Mouse (Mus musculus) E14TG2a.4 (cell line): ENCODE results near the gene Tmem95.

Experiments used
- H3K27me3 ChIP-seq: 2 replicates; pipeline ENCODE4 v1.6.1; 2014; ENCODE audit warnings: low read length, control low read depth; ENCODE audit not compliant: insufficient read depth
- H3K36me3 ChIP-seq: 2 replicates; pipeline ENCODE4 v1.6.1; 2014; ENCODE audit warnings: low read length, control low read depth; ENCODE audit not compliant: insufficient read depth
- H3K4me1 ChIP-seq: replicated peaks from 2 replicates; pipeline ENCODE4 v1.6.1; 2014; ENCODE audit warnings: low read depth, low read length, control low read depth
- H3K4me3 ChIP-seq: replicated peaks from 2 replicates; pipeline ENCODE4 v1.5.1; 2014; ENCODE audit warnings: mild to moderate bottlenecking, low read length
- H3K9me3 ChIP-seq: 2 replicates; pipeline ENCODE4 v1.6.1; 2014; ENCODE audit warnings: low read length, control low read depth
- CTCF ChIP-seq: conservative IDR thresholded peaks from 2 replicates; pipeline ENCODE4 v1.5.1; 2014; ENCODE audit warnings: low read length
- NANOG ChIP-seq: IDR thresholded peaks from 2 replicates; pipeline ENCODE4 v1.6.1; 2014; ENCODE audit warnings: borderline replicate concordance, low read length, mixed read lengths
- POU5F1 ChIP-seq: IDR thresholded peaks from 2 replicates; pipeline ENCODE4 v1.6.1; 2014; ENCODE audit warnings: low read length, borderline replicate concordance

The Tmem95 gene

GRCm38 (mm10) chr11:69884240-69884639 lies 6.4 kb upstream of the Tmem95 start:
- Histone ChIP-seq H3K4me1 (peaks cover 51% of the 10 kb centered on the region), H3K4me3 (no peak overlapping the region), H3K27me3 (peaks cover 33% of the 10 kb centered on the region), H3K9me3 (no peaks in the 10 kb centered on the region), H3K36me3 (peaks cover 32% of the 10 kb centered on the region)
- no peak for TF ChIP-seq NANOG
- no peak for TF ChIP-seq CTCF
- no peak for TF ChIP-seq POU5F1

- peaks cover 39% of the 10 kb centered on the region for H3K27me3 ChIP-seq
- no peak overlapping the region for H3K4me3 ChIP-seq
- TF ChIP-seq NANOG (no peak), CTCF (no peak), POU5F1 (no peak)
- H3K36me3 ChIP-seq, result peaks cover 29% of the 10 kb centered on the region
- peaks cover 57% of the 10 kb centered on the region for H3K4me1 ChIP-seq
- no peaks in the 10 kb centered on the region for H3K9me3 ChIP-seq
These were observed 5.8 kb upstream of the Tmem95 start for GRCm38 (mm10) chr11:69883527-69884151.

DNA sequence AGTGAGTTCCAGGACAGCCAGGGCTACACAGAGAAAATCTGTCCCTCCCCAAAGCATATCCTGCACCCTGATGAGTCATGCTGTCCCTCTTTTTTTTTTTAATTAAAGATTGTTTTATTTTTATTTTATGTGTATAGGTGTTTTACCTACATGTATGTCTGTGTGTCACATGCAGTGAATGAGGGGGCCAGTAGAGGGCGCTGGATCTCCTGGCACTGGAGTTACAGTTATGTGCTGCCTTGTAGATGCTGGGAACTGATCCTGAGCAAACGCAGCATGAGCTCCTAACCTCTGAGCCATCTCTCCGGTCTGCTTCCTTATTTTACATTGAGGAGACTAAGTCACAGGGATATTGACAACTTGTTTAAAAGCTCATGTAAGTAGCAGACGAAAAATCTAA lies 5.2 kb upstream of the Tmem95 start:
- peaks cover 40% of the 10 kb centered on the region for H3K27me3 ChIP-seq
- peaks cover 62% of the 10 kb centered on the region for H3K4me1 ChIP-seq
- no peaks in the 10 kb centered on the region for H3K9me3 ChIP-seq
- peaks cover 27% of the 10 kb centered on the region for H3K36me3 ChIP-seq
- no peak overlapping the region for H3K4me3 ChIP-seq
- TF ChIP-seq CTCF (peak; percentile 84), POU5F1 (no peak)

GRCm38 (mm10) chr11:69881787-69882670 lies 4.2 kb upstream of the Tmem95 start:
- Histone ChIP-seq H3K36me3 (peaks cover 23% of the 10 kb centered on the region), H3K27me3 (peaks cover 40% of the 10 kb centered on the region), H3K9me3 (no peaks in the 10 kb centered on the region), H3K4me1 (peaks cover 68% of the 10 kb centered on the region), H3K4me3 (peak overlapping the region; percentile 77)
- TF ChIP-seq NANOG (no peak), POU5F1 (no peak), CTCF (no peak)

GRCm38 (mm10) chr11:69880853-69881603 lies 3.2 kb upstream of the Tmem95 start, which contains the start of gene Kctd11:
Gene Kctd11, minus strand, starts transcription at chr11:69881406.
- Histone ChIP-seq H3K36me3 (peaks cover 17% of the 10 kb centered on the region), H3K9me3 (no peaks in the 10 kb centered on the region), H3K27me3 (peaks cover 40% of the 10 kb centered on the region), H3K4me1 (peaks cover 73% of the 10 kb centered on the region), H3K4me3 (peak within 1 kb of the TSS; percentile 77)
- no peak for TF ChIP-seq POU5F1
- TF ChIP-seq NANOG, result no peak
- TF ChIP-seq CTCF, result no peak; the same call in 1 of the 2 replicates

GRCm38 (mm10) chr11:69880506-69880852 lies 2.7 kb upstream of the Tmem95 start:
- no peaks in the 10 kb centered on the region for H3K9me3 ChIP-seq
- H3K4me1 ChIP-seq, result peaks cover 77% of the 10 kb centered on the region
- peak overlapping the region; percentile 77 for H3K4me3 ChIP-seq
- H3K36me3 ChIP-seq, result peaks cover 15% of the 10 kb centered on the region
- TF ChIP-seq POU5F1, result no peak
- TF ChIP-seq CTCF, result peak; percentile 63
- H3K27me3 ChIP-seq, result peaks cover 40% of the 10 kb centered on the region

DNA sequence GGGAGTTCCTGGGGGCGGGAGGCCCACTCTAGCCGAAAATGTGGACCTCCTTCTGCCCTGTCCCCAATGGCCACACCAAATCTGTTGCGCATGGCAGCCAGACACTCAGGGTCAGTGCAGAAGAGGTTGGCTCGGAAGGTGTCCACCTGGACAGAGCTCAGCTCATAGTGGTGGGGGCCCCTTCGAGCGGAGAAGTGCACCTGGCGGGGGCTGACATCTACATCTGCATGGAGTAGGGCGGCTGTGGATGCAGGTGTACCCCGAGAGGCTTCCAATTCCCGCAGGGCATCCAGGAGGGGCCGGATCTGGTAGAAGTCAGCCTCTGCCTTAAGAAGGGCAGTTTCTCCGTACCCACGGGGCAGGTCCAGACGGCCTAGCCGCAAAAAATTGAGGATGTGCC lies 1.9 kb upstream of the Tmem95 start:
- H3K27me3 ChIP-seq, result peaks cover 40% of the 10 kb centered on the region
- TF ChIP-seq NANOG, result no peak
- no peak for TF ChIP-seq POU5F1
- TF ChIP-seq CTCF, result no peak
- peak overlapping the region; percentile 77 for H3K4me3 ChIP-seq
- peaks cover 75% of the 10 kb centered on the region for H3K4me1 ChIP-seq
- peaks cover 8% of the 10 kb centered on the region for H3K36me3 ChIP-seq
- H3K9me3 ChIP-seq, result no peaks in the 10 kb centered on the region

DNA sequence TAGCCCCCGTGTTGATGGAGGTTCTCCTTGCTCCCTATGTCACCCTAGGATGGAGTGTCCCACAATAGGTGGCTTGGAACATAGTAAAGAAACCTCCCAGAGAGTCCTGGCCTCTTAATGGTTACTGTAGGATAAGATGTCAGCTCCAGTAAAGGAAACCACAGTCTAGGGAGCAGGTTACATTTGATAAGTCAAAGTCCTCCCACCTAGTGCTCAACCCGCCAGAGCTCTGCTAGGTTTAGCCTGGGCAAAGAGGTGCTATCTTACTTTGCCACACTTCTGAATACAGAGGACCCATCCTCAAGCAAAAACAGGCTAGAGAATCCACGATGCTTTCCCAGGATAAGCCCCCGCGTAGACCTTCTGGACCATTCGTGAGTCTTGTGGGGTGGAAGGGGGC lies 1.1 kb upstream of the Tmem95 start:
- Histone ChIP-seq H3K27me3 (peaks cover 40% of the 10 kb centered on the region), H3K4me1 (peaks cover 80% of the 10 kb centered on the region), H3K9me3 (no peaks in the 10 kb centered on the region), H3K36me3 (peaks cover under 1% of the 10 kb centered on the region; the same call in 1 of the 2 replicates), H3K4me3 (peak overlapping the region; percentile 77; the same call in 1 of the 2 replicates)
- TF ChIP-seq NANOG, result no peak
- no peak for TF ChIP-seq POU5F1
- TF ChIP-seq CTCF, result no peak
